Mouse (Mus musculus) bone marrow, adult 2 months (tissue): Measurements from ENCODE around the gene Agbl5.

Experiments
- CTCF ChIP-seq: fragments of 200-500 bp; IDR thresholded peaks from 2 replicates; pipeline ENCODE4 v1.5.1; 2011; ENCODE audit warnings: low read length, control low read depth; ENCODE audit not compliant: control insufficient read depth, insufficient read depth
- POLR2A ChIP-seq: fragments of 200-500 bp; IDR thresholded peaks from 2 replicates; pipeline ENCODE4 v1.6.1; 2011; ENCODE audit warnings: low read depth, mild to moderate bottlenecking, control low read depth, low read length, borderline replicate concordance; ENCODE audit not compliant: control insufficient read depth

DNA sequence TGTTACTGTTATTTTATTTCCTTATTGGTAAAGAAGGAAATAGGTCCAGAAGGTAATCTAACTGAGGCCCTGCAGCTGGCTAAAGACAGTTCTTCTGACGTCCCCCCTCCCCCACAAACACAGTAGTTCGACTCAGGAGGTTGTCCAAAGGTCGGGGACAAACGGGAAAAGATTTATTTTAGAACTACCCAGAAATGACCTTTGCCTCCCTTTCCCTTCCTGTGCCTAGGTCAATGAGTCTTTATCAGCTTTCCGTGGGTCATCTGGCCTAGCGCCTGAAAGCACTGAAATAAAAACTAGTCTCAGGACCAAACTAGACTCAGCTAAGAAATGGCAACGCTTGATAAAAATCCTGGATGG is 20.8 kb downstream of the Agbl5 start:
- no peak for TF ChIP-seq POLR2A
- no peak for TF ChIP-seq CTCF
